Mouse (Mus musculus): ENCODE data around the gene Nxn. TPM values are rescaled to one million over a fixed set of nuclear protein-coding genes. Genes with fewer than 3 reads are reported as not detected.
A peak's percentile ranks its signal among the peaks of the same experiment; 100 is the strongest.

Nxn gene
- polyA plus RNA-seq, 1 experiment from 2014 or later: 28.7 TPM

DNA sequence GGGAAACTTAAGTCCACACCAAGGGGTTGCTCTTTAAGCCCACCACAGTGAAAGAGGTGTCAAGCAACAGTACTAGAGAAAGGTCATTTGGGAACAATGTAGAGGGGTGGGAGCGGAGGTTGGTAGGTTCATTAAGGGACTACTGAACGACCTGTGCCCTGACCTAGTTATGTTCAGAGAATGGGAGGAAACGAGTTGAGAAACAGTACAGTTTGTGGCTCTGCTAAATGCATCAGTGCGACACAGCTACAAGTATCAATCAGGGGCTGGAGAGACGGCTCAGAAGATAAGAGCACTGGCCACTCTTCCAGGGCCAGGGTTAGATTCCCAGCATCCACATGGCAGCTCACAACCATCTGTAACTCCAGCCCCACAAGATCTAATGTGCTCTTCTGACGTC lies 84.8 kb downstream of the Nxn start:
- WGBS: 73% methylated on average over 6 of the region's 6 CpGs
- Histone ChIP-seq H3K27me3 (ENCODE audit: control insufficient read depth, insufficient read depth, low read length) (no peaks in the 10 kb centered on the region), H3K27ac (ENCODE audit: low read length) (no peak overlapping the region), H3K4me2 (ENCODE audit: low read depth, low read length) (no peak overlapping the region), H3K9ac (ENCODE audit: low read length) (no peak overlapping the region), H3K36me3 (ENCODE audit: control insufficient read depth, insufficient read depth, low read length) (no peaks in the 10 kb centered on the region), H3K4me1 (ENCODE audit: control insufficient read depth, insufficient read depth, low read length) (peaks cover 31% of the 10 kb centered on the region), H3K9me3 (replicated peaks; ENCODE audit: control insufficient read depth, low read length) (no peaks in the 10 kb centered on the region), H3K4me3 (replicated peaks; ENCODE audit: low read length) (no peak overlapping the region)
- no peak for ATAC-seq (ENCODE audit: insufficient read depth, low FRiP score)

DNA sequence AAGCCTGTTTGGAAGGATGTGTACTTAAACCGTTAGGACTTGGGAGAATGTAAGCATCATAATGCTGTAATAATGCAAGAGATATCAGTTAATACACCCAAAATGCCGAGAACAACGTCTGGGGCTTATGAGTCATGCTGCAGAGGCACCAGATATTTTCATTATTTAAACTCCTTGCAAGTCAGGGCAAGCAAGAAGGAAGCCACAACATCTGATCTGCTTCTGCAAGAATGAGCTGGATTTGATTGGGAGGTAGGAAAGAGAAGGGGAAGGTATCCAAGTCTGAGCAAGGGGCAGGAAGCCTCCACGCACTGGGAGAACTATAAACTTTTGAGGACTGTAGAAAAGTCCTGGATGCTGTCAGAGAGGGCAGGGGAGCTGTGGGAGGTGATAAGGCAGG lies 86.1 kb downstream of the Nxn start:
- no peaks in the 10 kb centered on the region for H3K27me3 ChIP-seq (ENCODE audit: control insufficient read depth, insufficient read depth, low read length)
- H3K9me3 ChIP-seq (replicated peaks; ENCODE audit: control insufficient read depth, low read length): no peaks in the 10 kb centered on the region
- no peaks in the 10 kb centered on the region for H3K36me3 ChIP-seq (ENCODE audit: control insufficient read depth, insufficient read depth, low read length)
- peak overlapping the region; percentile 25 for H3K9ac ChIP-seq (ENCODE audit: low read length)
- peak overlapping the region; percentile 13 for H3K27ac ChIP-seq (ENCODE audit: low read length)
- ATAC-seq (ENCODE audit: insufficient read depth, low FRiP score): no peak
- H3K4me2 ChIP-seq (ENCODE audit: low read depth, low read length): no peak overlapping the region
- 35% methylated on average over 4 of the region's 4 CpGs for WGBS
- H3K4me1 ChIP-seq (ENCODE audit: control insufficient read depth, insufficient read depth, low read length): peaks cover 34% of the 10 kb centered on the region
- H3K4me3 ChIP-seq (replicated peaks; ENCODE audit: low read length): no peak overlapping the region

DNA sequence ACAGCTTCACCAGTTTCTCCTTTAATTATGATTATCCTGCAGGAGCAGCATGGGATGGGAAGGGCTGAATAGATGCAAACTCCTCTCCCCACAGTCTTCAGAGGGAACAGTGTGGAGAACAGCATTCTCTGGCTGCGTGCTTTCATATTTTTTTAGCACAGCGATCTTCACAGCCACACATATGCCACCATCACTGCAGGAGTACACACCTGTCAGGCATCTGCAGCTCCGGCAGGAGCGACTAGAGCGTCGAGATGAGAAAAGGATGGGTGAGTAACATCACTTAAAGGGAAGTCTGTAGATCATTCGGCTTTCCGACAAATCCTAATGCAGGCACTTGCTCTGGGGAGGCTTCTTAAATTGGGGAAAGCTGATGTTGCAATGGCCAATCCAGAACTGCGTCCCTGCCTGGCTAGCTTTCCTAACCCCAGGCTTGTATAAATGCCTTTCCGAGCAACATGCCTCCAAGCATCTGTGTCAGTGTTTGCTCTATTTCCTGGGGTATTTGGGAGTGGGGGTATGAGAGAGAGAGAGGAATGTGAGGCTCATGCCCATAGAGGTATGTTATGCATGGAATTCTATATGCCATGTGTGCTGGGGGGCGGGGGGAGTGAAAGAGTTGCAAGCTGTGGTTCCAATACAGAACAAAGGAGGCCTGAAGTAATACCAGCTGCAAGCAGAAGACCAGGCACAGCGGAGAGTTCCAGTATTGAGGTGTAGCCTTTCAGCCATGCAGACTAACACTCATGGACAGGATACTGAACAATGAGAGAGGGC lies 87.5 kb downstream of the Nxn start:
- no peaks in the 10 kb centered on the region for H3K9me3 ChIP-seq (replicated peaks; ENCODE audit: control insufficient read depth, low read length)
- H3K36me3 ChIP-seq (ENCODE audit: control insufficient read depth, insufficient read depth, low read length): no peaks in the 10 kb centered on the region
- no peak for ATAC-seq (ENCODE audit: insufficient read depth, low FRiP score)
- WGBS: 71% methylated on average over 12 of the region's 12 CpGs
- no peak overlapping the region for H3K9ac ChIP-seq (ENCODE audit: low read length)
- H3K4me1 ChIP-seq (ENCODE audit: control insufficient read depth, insufficient read depth, low read length): peaks cover 34% of the 10 kb centered on the region
- no peak overlapping the region for H3K27ac ChIP-seq (ENCODE audit: low read length)
- no peaks in the 10 kb centered on the region for H3K27me3 ChIP-seq (ENCODE audit: control insufficient read depth, insufficient read depth, low read length)
- no peak overlapping the region for H3K4me3 ChIP-seq (replicated peaks; ENCODE audit: low read length)
- H3K4me2 ChIP-seq (ENCODE audit: low read depth, low read length): no peak overlapping the region

DNA sequence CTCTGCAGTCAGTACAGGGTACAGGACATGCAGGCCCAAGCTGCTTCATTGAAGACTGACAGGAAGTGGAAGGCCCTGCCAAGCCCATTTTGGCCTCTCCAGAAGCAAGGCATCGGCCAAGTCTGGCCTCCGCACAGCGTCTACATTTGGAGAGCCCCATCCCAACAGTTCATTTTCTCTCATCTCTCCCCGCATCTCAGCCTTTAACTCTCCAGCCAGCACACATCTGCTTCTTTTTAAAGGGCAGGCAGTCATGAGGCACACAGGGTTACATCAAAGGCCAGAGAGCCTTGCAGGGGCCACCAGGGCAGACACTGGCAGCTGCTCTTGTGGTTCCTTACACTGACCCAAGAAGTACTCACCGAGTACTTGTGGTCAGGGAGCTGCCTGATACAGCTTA lies 89.1 kb downstream of the Nxn start:
- Histone ChIP-seq H3K4me2 (ENCODE audit: low read depth, low read length) (no peak overlapping the region), H3K4me3 (replicated peaks; ENCODE audit: low read length) (no peak overlapping the region), H3K9me3 (replicated peaks; ENCODE audit: control insufficient read depth, low read length) (no peaks in the 10 kb centered on the region), H3K27ac (ENCODE audit: low read length) (peak overlapping the region; percentile 37), H3K27me3 (ENCODE audit: control insufficient read depth, insufficient read depth, low read length) (no peaks in the 10 kb centered on the region), H3K4me1 (ENCODE audit: control insufficient read depth, insufficient read depth, low read length) (peaks cover 34% of the 10 kb centered on the region), H3K9ac (ENCODE audit: low read length) (no peak overlapping the region), H3K36me3 (ENCODE audit: control insufficient read depth, insufficient read depth, low read length) (no peaks in the 10 kb centered on the region)
- 42% methylated on average over 5 of the region's 5 CpGs for WGBS
- 0 out of 2 replicates have a peak, but pooled peaks have one; percentile 39 for ATAC-seq (ENCODE audit: insufficient read depth, low FRiP score)

DNA sequence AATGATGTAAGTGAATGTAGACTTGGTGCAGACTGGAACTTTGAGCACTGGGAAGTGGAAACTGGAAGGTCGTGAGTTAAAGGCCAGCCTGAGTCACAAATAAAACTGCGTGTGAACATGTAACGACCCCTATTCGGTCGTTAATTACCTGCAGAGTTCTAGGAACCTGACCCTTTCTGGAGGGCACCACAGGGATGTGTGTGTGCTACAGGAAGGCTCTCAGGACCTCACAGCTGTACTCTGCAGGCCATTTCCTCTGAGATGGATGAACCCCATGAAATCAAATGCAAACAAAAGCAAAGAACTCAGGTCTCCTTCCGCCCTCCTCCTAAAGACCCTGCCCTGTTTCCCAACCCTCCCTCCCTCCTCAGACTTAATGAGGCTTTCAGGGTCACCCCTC lies 89.9 kb downstream of the Nxn start:
- Histone ChIP-seq H3K9ac (ENCODE audit: low read length) (no peak overlapping the region), H3K4me2 (ENCODE audit: low read depth, low read length) (no peak overlapping the region), H3K4me3 (replicated peaks; ENCODE audit: low read length) (no peak overlapping the region), H3K36me3 (ENCODE audit: control insufficient read depth, insufficient read depth, low read length) (no peaks in the 10 kb centered on the region), H3K4me1 (ENCODE audit: control insufficient read depth, insufficient read depth, low read length) (peaks cover 34% of the 10 kb centered on the region), H3K27ac (ENCODE audit: low read length) (no peak overlapping the region), H3K9me3 (replicated peaks; ENCODE audit: control insufficient read depth, low read length) (no peaks in the 10 kb centered on the region), H3K27me3 (ENCODE audit: control insufficient read depth, insufficient read depth, low read length) (no peaks in the 10 kb centered on the region)
- ATAC-seq (ENCODE audit: insufficient read depth, low FRiP score): no peak
- 51% methylated on average over 6 of the region's 6 CpGs for WGBS

DNA sequence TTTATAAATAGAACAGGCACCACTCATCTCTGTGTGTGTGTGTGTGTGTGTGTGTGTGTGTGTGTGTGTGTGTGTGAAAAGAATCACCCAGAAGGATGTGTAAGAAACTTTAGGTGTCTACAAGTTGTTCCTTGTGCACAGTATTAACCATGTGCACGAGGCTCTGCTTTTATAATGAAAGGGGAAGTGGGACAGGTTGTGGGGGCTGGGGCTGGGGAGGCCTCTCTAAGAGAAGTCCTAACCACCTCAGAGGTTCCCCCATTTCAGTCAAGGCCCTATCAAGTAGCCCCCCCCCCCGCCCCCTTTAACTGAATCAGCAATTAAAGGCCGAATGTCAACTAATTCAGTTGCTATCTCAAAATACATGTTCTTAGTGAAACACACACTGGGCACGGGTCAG lies 92.2 kb downstream of the Nxn start:
- no peak for ATAC-seq (ENCODE audit: insufficient read depth, low FRiP score)
- Histone ChIP-seq H3K27me3 (ENCODE audit: control insufficient read depth, insufficient read depth, low read length) (no peaks in the 10 kb centered on the region), H3K9ac (ENCODE audit: low read length) (no peak overlapping the region), H3K4me3 (replicated peaks; ENCODE audit: low read length) (no peak overlapping the region), H3K4me2 (ENCODE audit: low read depth, low read length) (no peak overlapping the region), H3K36me3 (ENCODE audit: control insufficient read depth, insufficient read depth, low read length) (no peaks in the 10 kb centered on the region), H3K9me3 (replicated peaks; ENCODE audit: control insufficient read depth, low read length) (no peaks in the 10 kb centered on the region), H3K27ac (ENCODE audit: low read length) (no peak overlapping the region), H3K4me1 (ENCODE audit: control insufficient read depth, insufficient read depth, low read length) (peaks cover 33% of the 10 kb centered on the region)
- WGBS: 47% methylated on average over 4 of the region's 4 CpGs

DNA sequence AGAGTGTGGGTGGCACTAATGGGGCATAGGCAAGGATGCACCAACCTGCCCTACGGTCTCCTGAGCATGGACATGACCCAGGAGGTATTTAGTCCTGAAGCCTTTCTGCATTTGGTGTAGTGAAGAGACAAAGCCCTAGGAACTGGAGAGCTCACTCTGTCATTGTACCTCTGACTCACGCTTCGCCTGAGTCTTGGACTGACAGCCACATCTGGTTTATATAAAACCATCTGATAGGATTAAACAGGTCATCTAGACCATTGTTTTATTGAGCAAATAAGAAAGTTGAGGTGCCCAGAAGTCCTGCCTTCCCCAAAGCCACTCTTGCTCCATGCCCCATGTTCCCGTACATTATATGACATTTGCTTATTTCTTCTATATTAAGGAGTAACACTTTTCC lies 93.4 kb downstream of the Nxn start:
- no peak overlapping the region for H3K9ac ChIP-seq (ENCODE audit: low read length)
- H3K4me2 ChIP-seq (ENCODE audit: low read depth, low read length): no peak overlapping the region
- ATAC-seq (ENCODE audit: insufficient read depth, low FRiP score): no peak
- H3K27ac ChIP-seq (ENCODE audit: low read length): no peak overlapping the region; the same call in 1 of the 2 replicates
- no peaks in the 10 kb centered on the region for H3K9me3 ChIP-seq (replicated peaks; ENCODE audit: control insufficient read depth, low read length)
- no peaks in the 10 kb centered on the region for H3K27me3 ChIP-seq (ENCODE audit: control insufficient read depth, insufficient read depth, low read length)
- WGBS: 71% methylated on average over 4 of the region's 4 CpGs
- H3K4me1 ChIP-seq (ENCODE audit: control insufficient read depth, insufficient read depth, low read length): peaks cover 32% of the 10 kb centered on the region
- H3K36me3 ChIP-seq (ENCODE audit: control insufficient read depth, insufficient read depth, low read length): no peaks in the 10 kb centered on the region
- no peak overlapping the region for H3K4me3 ChIP-seq (replicated peaks; ENCODE audit: low read length)

DNA sequence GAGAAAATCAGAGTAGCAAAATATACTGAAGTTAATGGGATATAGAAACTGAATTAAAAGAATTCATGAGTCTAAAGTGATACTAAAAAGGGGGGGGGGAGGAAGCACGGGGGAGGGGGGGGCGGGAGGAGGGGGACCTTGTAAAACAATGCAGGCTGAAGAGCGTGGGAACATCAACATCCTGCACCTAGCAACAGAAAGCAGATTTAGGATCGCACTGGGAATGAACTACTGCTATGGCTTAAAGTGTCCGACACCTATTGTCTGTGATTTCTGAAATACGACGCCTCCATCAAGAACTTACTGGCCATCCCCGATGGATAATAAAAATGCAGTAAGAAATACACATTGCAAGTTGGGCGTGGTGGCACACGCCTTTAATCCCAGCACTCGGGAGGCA lies 95.6 kb downstream of the Nxn start:
- Histone ChIP-seq H3K36me3 (ENCODE audit: control insufficient read depth, insufficient read depth, low read length) (no peaks in the 10 kb centered on the region), H3K27me3 (ENCODE audit: control insufficient read depth, insufficient read depth, low read length) (no peaks in the 10 kb centered on the region), H3K9ac (ENCODE audit: low read length) (no peak overlapping the region), H3K9me3 (replicated peaks; ENCODE audit: control insufficient read depth, low read length) (no peaks in the 10 kb centered on the region), H3K4me2 (ENCODE audit: low read depth, low read length) (no peak overlapping the region), H3K27ac (ENCODE audit: low read length) (no peak overlapping the region), H3K4me3 (replicated peaks; ENCODE audit: low read length) (no peak overlapping the region), H3K4me1 (ENCODE audit: control insufficient read depth, insufficient read depth, low read length) (peaks cover 26% of the 10 kb centered on the region)
- WGBS: 76% methylated on average over 10 of the region's 11 CpGs
- ATAC-seq (ENCODE audit: insufficient read depth, low FRiP score): no peak

DNA sequence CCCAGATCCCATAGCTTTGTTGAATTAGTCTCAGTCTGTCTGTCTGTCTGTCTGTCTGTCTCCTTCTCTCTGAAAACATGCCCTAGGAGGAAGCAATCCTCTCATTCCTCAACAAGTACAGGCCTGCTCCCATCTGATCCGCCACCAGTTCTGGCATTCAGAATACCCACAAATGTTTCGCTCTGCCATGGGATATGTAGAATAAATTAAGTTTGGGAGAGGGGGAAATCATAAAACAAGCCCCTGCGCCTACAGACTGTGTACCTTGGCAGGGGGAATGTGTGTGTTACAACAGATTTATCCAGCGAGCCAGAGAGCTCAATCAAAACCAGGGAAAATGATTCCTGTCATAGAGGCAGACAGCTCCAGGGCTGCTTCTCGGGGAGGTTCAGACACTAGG lies 98.1 kb downstream of the Nxn start:
- H3K9me3 ChIP-seq (replicated peaks; ENCODE audit: control insufficient read depth, low read length): no peaks in the 10 kb centered on the region
- 71% methylated on average over 5 of the region's 5 CpGs for WGBS

More for the DNA sequence above, 98.1 kb downstream of the Nxn start:
- no peak overlapping the region for H3K27ac ChIP-seq (ENCODE audit: low read length)
- no peaks in the 10 kb centered on the region for H3K27me3 ChIP-seq (ENCODE audit: control insufficient read depth, insufficient read depth, low read length)
- H3K4me2 ChIP-seq (ENCODE audit: low read depth, low read length): no peak overlapping the region
- no peak overlapping the region for H3K9ac ChIP-seq (ENCODE audit: low read length)
- H3K4me3 ChIP-seq (replicated peaks; ENCODE audit: low read length): no peak overlapping the region
- no peaks in the 10 kb centered on the region for H3K36me3 ChIP-seq (ENCODE audit: control insufficient read depth, insufficient read depth, low read length)
- no peak for ATAC-seq (ENCODE audit: insufficient read depth, low FRiP score)
- H3K4me1 ChIP-seq (ENCODE audit: control insufficient read depth, insufficient read depth, low read length): peaks cover 29% of the 10 kb centered on the region

Data from stomach, embryonic 16.5 days (tissue).